Mouse (Mus musculus) midbrain, embryonic 16.5 days (tissue): ENCODE results near the gene Dok1. TPM values are rescaled to one million over a fixed set of nuclear protein-coding genes. Genes with fewer than 3 reads are reported as not detected.

ENCODE experiments used
- microRNA-seq: library from miRNA; unstranded; fragments of <30 nt; microRNA quantifications from one replicate; pipeline ENCODE4, GENCODE M21; 2017
- polyA plus RNA-seq: library from polyadenylated mRNA; unstranded; fragments of >200 nt; fragmentation: Nextera tagmentation; extraction: Ambion mirVana; gene quantifications from 2 replicates; pipeline ENCODE4 v1.2.1, GENCODE M21; 2015

The Dok1 gene
- polyA plus RNA-seq, 1 experiment from 2014 or later: 1.8 TPM

Small RNA genes within 50 kb of the gene (microRNA-seq; reads per million reads assigned to microRNA genes)
- gene Mir7040: not detected

Other genes with a start within 250 kb of the Dok1 start
- gene Sema4f, start 93.7 kb downstream of the Dok1 start, polyA plus RNA-seq: 18.9 and 20.3 TPM in 2 replicates
- gene M1ap, start 86.6 kb downstream of the Dok1 start, polyA plus RNA-seq: not detected in 2 replicates
- 5.1 and 7.5 TPM in 2 replicates for gene Loxl3, start 702 bp upstream of the Dok1 start, polyA plus RNA-seq
- 176 and 184 TPM in 2 replicates for gene Aup1, start 21.1 kb upstream of the Dok1 start, polyA plus RNA-seq
- 76.1 and 87.8 TPM in 2 replicates for gene Htra2, start 21.8 kb upstream of the Dok1 start, polyA plus RNA-seq
- gene Dqx1, start 24.4 kb upstream of the Dok1 start, polyA plus RNA-seq: 0.30 and 0.37 TPM in 2 replicates
- not detected in 2 replicates for gene Tlx2, start 36.8 kb upstream of the Dok1 start, polyA plus RNA-seq
- 50.4 and 52.5 TPM in 2 replicates for gene Pcgf1, start 44.4 kb upstream of the Dok1 start, polyA plus RNA-seq
- not detected in 2 replicates for gene Lbx2, start 52.9 kb upstream of the Dok1 start, polyA plus RNA-seq
- 5.2 and 5.9 TPM in 2 replicates for gene Ccdc142, start 68.1 kb upstream of the Dok1 start, polyA plus RNA-seq
- 5.3 and 5.9 TPM in 2 replicates for gene Gm42688, start 68.1 kb upstream of the Dok1 start, polyA plus RNA-seq
- 113 and 115 TPM in 2 replicates for gene Mrpl53, start 75.6 kb upstream of the Dok1 start, polyA plus RNA-seq
- 20.9 and 21.6 TPM in 2 replicates for gene Mogs, start 82.0 kb upstream of the Dok1 start, polyA plus RNA-seq
- 148 and 163 TPM in 2 replicates for gene Wbp1, start 88.1 kb upstream of the Dok1 start, polyA plus RNA-seq
- gene Ino80b, start 92.0 kb upstream of the Dok1 start, polyA plus RNA-seq: 13.3 and 14.5 TPM in 2 replicates
- gene Rtkn, start 102.0 kb upstream of the Dok1 start, polyA plus RNA-seq: 10.7 TPM in 2 replicates
- 20.1 and 22.9 TPM in 2 replicates for gene Wdr54, start 122.9 kb upstream of the Dok1 start, polyA plus RNA-seq
- 11.4 and 16.3 TPM in 2 replicates for gene 1700003E16Rik, start 122.9 kb upstream of the Dok1 start, polyA plus RNA-seq
- 161 and 164 TPM in 2 replicates for gene Dctn1, start 132.4 kb upstream of the Dok1 start, polyA plus RNA-seq
- 0.40 and 0.49 TPM in 2 replicates for gene Slc4a5, start 186.4 kb upstream of the Dok1 start, polyA plus RNA-seq